Mouse (Mus musculus) layer of hippocampus, adult 2 months (tissue): ENCODE measurements at regions not wholly inside any gene's neighbourhood (a gene's known extent, or its start where the extent isn't known, plus 50 kb on each side); places are given as distances from the start of the nearest gene placed in this dataset.

Experiments
- DNase-seq, 2 experiments: peaks; one replicate each; pipeline ENCODE4 v3.0.0; 2022; ENCODE audit warnings: low spot score in 2 of 2
- H3K27ac ChIP-seq: fragments of 200-600 bp; 2 replicates; pipeline ENCODE4 v1.8.1; 2022
- H3K4me3 ChIP-seq: fragments of 200-600 bp; 2 replicates; pipeline ENCODE4 v1.8.1; 2022; ENCODE audit warnings: mild to moderate bottlenecking
- CTCF ChIP-seq: fragments of 200-600 bp; conservative IDR thresholded peaks from 2 replicates; pipeline ENCODE4 v1.8.1; 2022; ENCODE audit warnings: antibody characterized with exemption, mild to moderate bottlenecking, moderate library complexity

DNA sequence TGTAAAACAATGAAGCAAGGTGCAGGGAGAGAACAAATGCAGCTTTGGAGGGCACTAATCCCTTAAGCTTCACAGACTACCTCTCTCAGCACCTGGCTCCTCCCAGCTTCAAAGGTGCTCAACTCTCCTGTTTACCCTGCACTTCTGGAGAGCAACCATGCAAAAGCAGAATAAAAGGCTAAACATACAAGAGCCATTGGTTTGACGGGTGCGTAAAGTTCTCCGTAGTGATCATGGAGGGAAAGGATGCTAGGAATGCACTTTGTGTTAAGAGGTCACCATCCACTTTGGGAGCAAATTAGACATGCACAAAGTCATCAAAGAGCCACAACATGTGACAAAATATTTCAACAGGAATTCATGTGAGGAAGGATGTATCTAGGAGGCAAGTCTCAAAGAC, 156.1 kb downstream of the Adamts15 start:
- H3K27ac ChIP-seq = no peak overlapping the region
- H3K4me3 ChIP-seq = no peak overlapping the region
- DNase-seq = no peak
- TF ChIP-seq CTCF = no peak

GRCm38 (mm10) chr9:30765017-30765569, 157.2 kb downstream of the Adamts15 start:
- Histone ChIP-seq H3K27ac (no peak overlapping the region), H3K4me3 (no peak overlapping the region)
- no peak for TF ChIP-seq CTCF
- DNase-seq = no peak

GRCm38 (mm10) chr9:30762913-30763312, 159.3 kb downstream of the Adamts15 start:
- no peak for TF ChIP-seq CTCF
- H3K4me3 ChIP-seq = no peak overlapping the region
- no peak overlapping the region for H3K27ac ChIP-seq
- no peak for DNase-seq

DNA sequence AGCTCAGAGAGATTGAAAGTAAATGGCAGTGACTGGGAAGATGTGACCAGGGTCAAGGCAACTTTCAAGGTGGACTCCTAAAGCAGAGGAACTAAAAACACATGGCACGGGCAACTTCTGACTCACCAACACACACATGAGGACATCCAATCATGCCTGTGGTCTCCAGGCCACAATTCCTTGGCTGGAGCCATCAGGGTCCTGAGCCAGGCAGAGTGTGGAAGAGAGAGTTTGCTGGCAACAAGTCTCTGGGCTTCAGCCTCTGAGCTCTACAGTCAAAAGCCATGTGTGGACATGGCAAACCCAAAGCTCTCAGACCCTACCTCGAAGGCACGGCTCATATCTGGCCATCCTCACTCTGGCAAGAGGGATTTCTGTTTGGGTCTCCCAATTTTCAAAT, 164.1 kb downstream of the Adamts15 start:
- DNase-seq = no peak
- no peak for TF ChIP-seq CTCF
- H3K4me3 ChIP-seq = no peak overlapping the region
- H3K27ac ChIP-seq = no peak overlapping the region

DNA sequence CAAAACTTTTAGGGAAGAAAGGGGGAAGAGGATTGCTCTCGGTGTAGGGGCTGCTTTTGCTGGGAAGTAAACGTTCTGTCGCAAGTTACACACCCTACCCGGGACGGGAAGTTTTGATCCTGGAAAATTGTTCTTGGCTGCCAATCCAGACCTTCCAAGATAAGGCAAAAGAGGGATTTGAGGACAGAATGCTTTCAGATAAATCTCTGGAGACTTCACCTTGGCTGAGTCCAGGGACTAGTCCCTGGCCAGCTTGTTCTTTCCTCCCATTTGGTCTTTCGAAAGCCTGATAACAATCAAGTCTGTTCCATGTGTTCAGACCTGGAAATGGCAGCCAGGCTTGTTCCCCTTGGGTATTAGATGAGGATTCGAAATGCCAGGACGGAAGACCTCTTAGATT, 164.8 kb downstream of the Adamts15 start:
- no peak for TF ChIP-seq CTCF
- H3K4me3 ChIP-seq = no peak overlapping the region
- no peak overlapping the region for H3K27ac ChIP-seq
- no peak for DNase-seq

DNA sequence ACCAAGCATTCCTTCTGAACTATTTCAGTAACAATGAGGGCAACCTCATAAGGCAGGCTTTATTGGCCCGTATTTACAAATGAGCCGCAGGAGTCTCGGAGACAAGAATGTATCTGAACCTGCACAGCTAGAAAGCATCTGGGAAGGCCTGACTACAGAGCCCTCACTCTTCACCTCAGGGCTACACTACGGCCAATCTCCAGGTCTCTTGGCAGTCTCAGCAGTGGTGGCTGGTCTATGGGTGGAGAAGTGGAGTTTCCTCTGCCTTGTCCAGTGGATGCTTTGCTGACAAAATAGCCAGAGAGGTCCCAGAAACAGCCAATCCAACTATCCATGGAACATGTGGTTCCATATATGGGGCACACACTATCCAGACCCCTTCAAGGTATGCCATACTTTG, 165.5 kb downstream of the Adamts15 start:
- TF ChIP-seq CTCF = no peak
- Histone ChIP-seq H3K27ac (no peak overlapping the region), H3K4me3 (no peak overlapping the region)
- DNase-seq = no peak

GRCm38 (mm10) chr9:30755586-30755985, 166.7 kb downstream of the Adamts15 start:
- Histone ChIP-seq H3K4me3 (no peak overlapping the region), H3K27ac (no peak overlapping the region)
- DNase-seq = no peak
- no peak for TF ChIP-seq CTCF

- Histone ChIP-seq H3K27ac (no peak overlapping the region), H3K4me3 (no peak overlapping the region)
- no peak for DNase-seq
- TF ChIP-seq CTCF = no peak
Measured at GRCm38 (mm10) chr9:30754826-30755225, 167.4 kb downstream of the Adamts15 start.

GRCm38 (mm10) chr9:30743471-30743870, 178.8 kb downstream of the Adamts15 start:
- Histone ChIP-seq H3K27ac (no peak overlapping the region), H3K4me3 (no peak overlapping the region)
- DNase-seq = no peak
- TF ChIP-seq CTCF = no peak

DNA sequence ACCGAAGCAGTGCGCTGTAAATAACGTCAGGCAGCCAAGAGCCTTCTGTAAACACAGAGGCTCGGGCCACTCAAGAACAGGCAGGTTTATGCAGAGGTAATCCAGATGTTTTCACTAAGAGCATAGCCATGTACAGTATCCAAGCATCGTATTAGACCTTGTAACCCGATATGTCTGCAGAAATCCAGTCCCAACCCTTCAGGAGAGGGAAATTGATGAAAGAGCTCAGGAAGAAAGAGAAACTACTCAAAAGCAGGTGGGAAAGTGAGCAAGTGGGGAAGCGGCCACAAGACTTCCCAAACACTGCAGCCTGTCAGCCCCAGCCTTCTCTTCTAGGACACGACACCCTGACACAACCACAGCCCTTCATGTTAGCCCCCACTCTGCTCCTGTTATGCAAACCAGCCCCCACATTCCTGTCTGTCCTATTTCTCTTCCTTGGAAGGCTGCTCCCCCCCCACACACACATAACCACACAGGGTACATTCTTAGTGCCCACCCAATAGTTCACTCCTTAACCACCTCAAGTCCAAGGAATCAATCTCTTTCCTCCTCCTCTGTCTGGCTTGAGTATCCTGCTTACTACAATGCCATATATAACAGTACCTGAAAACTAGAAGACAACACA, 179.7 kb downstream of the Adamts15 start:
- no peak overlapping the region for H3K27ac ChIP-seq
- TF ChIP-seq CTCF = no peak
- DNase-seq = no peak
- H3K4me3 ChIP-seq = no peak overlapping the region

DNA sequence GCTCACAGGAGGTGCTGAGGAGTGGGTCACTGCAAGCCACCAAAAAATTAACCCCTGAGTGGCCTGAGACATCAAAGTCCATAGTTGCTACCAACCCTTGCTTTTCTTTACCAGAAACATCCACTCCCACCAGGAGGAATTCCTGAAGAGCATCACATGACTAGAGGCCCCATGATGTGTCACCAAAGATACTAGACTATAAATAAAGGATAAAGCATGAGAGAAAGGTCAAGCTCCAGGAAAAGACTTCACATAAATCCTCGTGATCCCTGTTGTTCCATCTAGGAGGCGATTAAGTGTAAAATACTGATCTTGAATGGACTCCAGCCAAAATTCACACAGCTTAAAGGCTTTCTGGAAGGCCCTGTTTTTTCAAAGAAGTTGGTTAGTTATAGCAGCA, 190.6 kb downstream of the Adamts15 start:
- no peak overlapping the region for H3K4me3 ChIP-seq
- no peak for DNase-seq
- no peak overlapping the region for H3K27ac ChIP-seq
- TF ChIP-seq CTCF = no peak

GRCm38 (mm10) chr9:30723364-30724070, 198.7 kb downstream of the Adamts15 start:
- DNase-seq = no peak
- no peak overlapping the region for H3K27ac ChIP-seq
- TF ChIP-seq CTCF = no peak
- H3K4me3 ChIP-seq = no peak overlapping the region

GRCm38 (mm10) chr9:30721861-30722260, 200.4 kb downstream of the Adamts15 start:
- Histone ChIP-seq H3K4me3 (no peak overlapping the region), H3K27ac (no peak overlapping the region)
- no peak for TF ChIP-seq CTCF
- no peak for DNase-seq
